Comparison of ENCODE assay signal across 8 mouse cellular contexts in genomic region chr7:44869697-44870528, GRCm38 (mm10). TPM values are rescaled to one million over a fixed set of nuclear protein-coding genes. Genes with fewer than 3 reads are reported as not detected.
A peak's percentile ranks its signal among the peaks of the same experiment; 100 is the strongest.
DNase-seq lines count a peak whose midpoint lies in the region; ATAC-seq and TF ChIP-seq lines count a peak whose summit lies in the region.

TSS of gene Ptov1 (minus strand) at chr7:44869788.

- 0 out of 2 replicates have a peak, but pooled peaks have one; percentile 4 for TF ChIP-seq CTCF in lung, adult 2 months (IDR thresholded peaks at IDR 0.05; ENCODE audit: insufficient read depth, low read length)

- no peaks in the 10 kb centered on the region for H3K27me3 ChIP-seq in forebrain, embryonic 15.5 days

- in situ Hi-C loops in ES-E14 (cut with MboI; ENCODE audit: low sequenced_read_pairs in 2 of 2, unreplicated experiment in 2 of 2): no loop called here

- peak within 1 kb of the TSS; percentile 73 for H3K4me2 ChIP-seq in forebrain, embryonic 15.5 days (replicated peaks)

- WGBS in forebrain, embryonic 15.5 days: 8% methylated on average over 29 of the region's 29 CpGs
- WGBS in lung, adult 2 months: 4% methylated on average over 29 of the region's 29 CpGs

- H3K9ac ChIP-seq in ES-E14 (ENCODE audit: insufficient read depth, low read depth, low read length, poor library complexity, severe bottlenecking): peak within 1 kb of the TSS; percentile 94
- peak within 1 kb of the TSS; percentile 96 for H3K9ac ChIP-seq in forebrain, embryonic 15.5 days (replicated peaks)

- intact Hi-C loops in heart, postnatal 25 days (cut with DNase I): loop anchor here (10.0 kb wide), 1 partner anchor 845 kb away; the partner anchor contains the start of genes Rpl18 and Sphk2

- peak within 1 kb of the TSS; percentile 91 for H3K27ac ChIP-seq in ES-E14 (ENCODE audit: insufficient read depth, low read depth, low read length, poor library complexity, severe bottlenecking)
- H3K27ac ChIP-seq in forebrain, embryonic 15.5 days (replicated peaks): peak within 1 kb of the TSS; percentile 99

- peak within 1 kb of the TSS; percentile 76 to 97 for H3K4me3 ChIP-seq in ES-E14 (ENCODE audit: insufficient read depth in 1 of 2, low read depth in 1 of 2, low read length in 2 of 2, poor library complexity in 1 of 2, severe bottlenecking in 1 of 2)
- peak within 1 kb of the TSS; percentile 82 for H3K4me3 ChIP-seq in forebrain, embryonic 15.5 days
- H3K4me3 ChIP-seq in lung, adult 2 months (replicated peaks; ENCODE audit: extremely low read depth, low read depth, low read length): peak within 1 kb of the TSS; percentile 61

- ATAC-seq in forebrain, embryonic 15.5 days (replicated peaks): peak; percentile 96
- peak; percentile 73 for ATAC-seq in neutrophil, adult 5-6 weeks (ENCODE audit: extremely low read depth, insufficient number of reproducible peaks, low FRiP score, poor library complexity, severe bottlenecking)

- H3K36me3 ChIP-seq in ES-E14 (ENCODE audit: control insufficient read depth, insufficient read depth, low read length, poor library complexity, severe bottlenecking): peaks cover 10% of the 10 kb centered on the region; the same call in 1 of the 2 replicates
- H3K36me3 ChIP-seq in forebrain, embryonic 15.5 days: peaks cover 8% of the 10 kb centered on the region

- no peaks in the 10 kb centered on the region for H3K9me3 ChIP-seq in ES-E14 (ENCODE audit: control insufficient read depth, insufficient read depth, low read depth, low read length)
- no peaks in the 10 kb centered on the region for H3K9me3 ChIP-seq in forebrain, embryonic 15.5 days

- H3K4me1 ChIP-seq in ES-E14 (ENCODE audit: control insufficient read depth in 2 of 2, insufficient read depth in 2 of 2, low read length in 2 of 2, poor library complexity in 1 of 2): peaks cover 0 to 18% of the 10 kb centered on the region in 2 experiments; a peak in 2 of 4 replicates
- peaks cover 44% of the 10 kb centered on the region for H3K4me1 ChIP-seq in forebrain, embryonic 15.5 days
- H3K4me1 ChIP-seq in lung, adult 2 months (ENCODE audit: control insufficient read depth, insufficient read depth, low read length): peaks cover 26% of the 10 kb centered on the region

- peak; percentile 92 for DNase-seq in ES-E14 (ENCODE audit: low read depth, low spot score)
- DNase-seq in cerebellum, adult 11-12 months: peak; percentile 99
- DNase-seq in heart, postnatal 25 days (ENCODE audit: low spot score): peak; percentile 89
- DNase-seq in layer of hippocampus, adult 18-20 months (ENCODE audit: low spot score in 2 of 2): peak; percentile 96 to 97
- peak; percentile 87 for DNase-seq in lung, adult 2 months
- DNase-seq in thymus, adult 18-20 months: peak; percentile 82 to 89

- TF ChIP-seq POLR2A in lung, adult 2 months (IDR thresholded peaks at IDR 0.05; ENCODE audit: borderline replicate concordance, extremely low read depth, low read depth, low read length): peak; percentile 89; the same call in 1 of the 2 replicates

TF ChIP-seq in ES-E14, 5 proteins besides CTCF, POLR2A, EP300 and RAD21:
- TF ChIP-seq HCFC1 (IDR thresholded peaks at IDR 0.05; ENCODE audit: borderline replicate concordance, insufficient read depth, low read length) (peak; percentile 89), ZNF384 (IDR thresholded peaks at IDR 0.05; ENCODE audit: low read depth, low read length) (no peak)
TF ChIP-seq in ES-E14: peak in this region for 1.

RNA-seq across cellular contexts. Expression of gene Ptov1, which starts in this region (rescaled TPM):
- 144 and 205 TPM in 2 replicates for total RNA-seq in ES-E14 (2012; rRNA removed)
- 583 and 618 TPM in 2 replicates for polyA plus RNA-seq in forebrain, embryonic 15.5 days (2015; fragmentation: Nextera tagmentation; extraction: Ambion mirVana)
- total RNA-seq in heart, postnatal 25 days (2021): 100 to 1,000 TPM; 153 to 165 TPM
- total RNA-seq in layer of hippocampus, adult 18-20 months (2021): 100 to 1,000 TPM; 341 to 350 TPM
- 274 and 280 TPM in 2 replicates for polyA plus RNA-seq in lung, adult 2 months (2012; rRNA removed)
- total RNA-seq in neutrophil, adult 5-6 weeks (2017): 5.2 and 9.7 TPM in 2 replicates

Comparison
In these comparisons a context has a peak if more than half of its experiments do, and no peak if none do; other contexts are left out.
1. Peak in every context shown above with its lines: DNase-seq, ATAC-seq, H3K4me3 ChIP-seq and H3K27ac ChIP-seq.
2. RNA of gene Ptov1 (total RNA-seq): 341 to 350 TPM in layer of hippocampus, adult 18-20 months, 153 to 165 TPM in heart, postnatal 25 days and 144 to 205 TPM in ES-E14; 5.2 to 9.7 TPM in neutrophil, adult 5-6 weeks; every median in the first group is over 10 times any median in the second.